Mouse (Mus musculus) right cerebral cortex, postnatal 14 days (tissue): ENCODE data around the gene Ube2i.
"Not testable (repeated sequence)": the region's sequence is repeated elsewhere in the genome, so short reads cannot be mapped to it uniquely, and the experiment has no call there.

ENCODE experiments used
- DNase-seq: peaks from one replicate; pipeline ENCODE4 v3.0.0; 2022

Gene Ube2i

GRCm38 (mm10) chr17:25252643-25253042, 21.8 kb downstream of the Ube2i start:
- no peak for DNase-seq

- DNase-seq: no peak
Measured at GRCm38 (mm10) chr17:25250181-25250835, 24.1 kb downstream of the Ube2i start.

- DNase-seq: no peak
Measured at GRCm38 (mm10) chr17:25248033-25248750, 26.2 kb downstream of the Ube2i start.

GRCm38 (mm10) chr17:25244239-25244638, 30.2 kb downstream of the Ube2i start:
- no peak for DNase-seq

GRCm38 (mm10) chr17:25243131-25243780, 31.2 kb downstream of the Ube2i start:
- DNase-seq: no peak

- DNase-seq: peak; percentile 79
Measured at GRCm38 (mm10) chr17:25239695-25240636, 34.5 kb downstream of the Ube2i start, which contains the start of the genes Gnptg and Tsr3. TSS of gene Gnptg (minus strand) at chr17:25240124. TSS of gene Tsr3 (plus strand) at chr17:25240170.

GRCm38 (mm10) chr17:25235635-25236034, 38.8 kb downstream of the Ube2i start:
- DNase-seq: no peak

- not testable (repeated sequence) for DNase-seq
Measured at GRCm38 (mm10) chr17:25231621-25232020, 42.8 kb downstream of the Ube2i start.

- no peak for DNase-seq
Measured at GRCm38 (mm10) chr17:25230700-25231099, 43.7 kb downstream of the Ube2i start.

GRCm38 (mm10) chr17:25230014-25230655, 44.3 kb downstream of the Ube2i start:
- not testable (repeated sequence) for DNase-seq

- DNase-seq: no peak
Measured at GRCm38 (mm10) chr17:25227991-25228390, 46.4 kb downstream of the Ube2i start.

GRCm38 (mm10) chr17:25225659-25226058, 48.8 kb downstream of the Ube2i start:
- no peak for DNase-seq

GRCm38 (mm10) chr17:25224586-25225222, 49.7 kb downstream of the Ube2i start:
- no peak for DNase-seq

- DNase-seq: no peak
Measured at GRCm38 (mm10) chr17:25222951-25223601, 51.3 kb downstream of the Ube2i start.

GRCm38 (mm10) chr17:25222504-25222940, 51.9 kb downstream of the Ube2i start:
- DNase-seq: peak; percentile 41

- DNase-seq: peak; percentile 71
Measured at GRCm38 (mm10) chr17:25221821-25222503, 52.5 kb downstream of the Ube2i start.

GRCm38 (mm10) chr17:25220746-25221145, 53.7 kb downstream of the Ube2i start:
- no peak for DNase-seq

- no peak for DNase-seq
Measured at GRCm38 (mm10) chr17:25219492-25220295, 54.7 kb downstream of the Ube2i start.

GRCm38 (mm10) chr17:25218967-25219366, 55.5 kb downstream of the Ube2i start:
- DNase-seq: no peak
